Mouse (Mus musculus): Measurements from ENCODE around the gene Olfr836.
"Not testable (repeated sequence)": the region's sequence is repeated elsewhere in the genome, so short reads cannot be mapped to it uniquely, and the experiment has no call there.

Gene Olfr836

DNA sequence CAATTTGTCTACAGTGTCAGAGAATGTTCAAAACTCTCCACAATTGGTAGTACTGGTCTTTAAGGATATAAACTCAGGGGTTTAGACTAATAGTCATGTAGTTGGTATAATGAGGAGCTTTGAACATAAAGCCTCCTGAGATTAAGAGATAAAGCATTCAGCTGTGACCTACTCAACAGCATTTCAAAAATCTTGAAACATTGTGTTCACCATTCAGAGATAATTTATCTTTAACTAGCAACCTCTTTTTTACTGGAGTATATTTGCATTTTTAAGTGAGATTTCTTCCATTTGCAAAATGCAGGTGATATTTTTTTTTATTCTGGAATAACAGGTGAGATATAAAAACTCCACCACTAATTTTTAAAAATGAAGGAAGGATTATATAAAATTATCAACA is at the start of gene Olfr836:
TSS of gene Olfr836 (plus strand) at position 301 of the 400 bp plus-strand sequence.
- DNase-seq (ENCODE audit: low spot score in 2 of 2) = no peak

DNA sequence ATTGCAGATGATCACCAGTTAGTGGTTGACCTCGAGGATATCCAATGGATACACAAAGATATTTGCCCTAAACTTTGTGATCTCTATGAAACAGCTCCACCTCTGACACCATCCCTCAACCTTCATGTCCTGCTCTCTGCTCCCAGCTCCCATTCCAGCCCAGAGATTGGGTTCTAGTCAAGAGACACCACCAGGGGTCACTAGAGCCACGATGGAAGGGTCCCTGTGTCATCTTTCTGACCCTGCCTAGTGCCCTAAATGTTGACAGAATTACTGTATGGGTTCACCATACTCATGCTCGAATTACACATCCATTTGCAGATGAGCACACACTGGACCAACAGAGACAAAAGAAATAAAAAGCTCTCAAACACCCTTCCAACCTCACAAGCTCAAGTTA is 35.2 kb upstream of the Olfr836 start:
- DNase-seq (ENCODE audit: low spot score in 2 of 2) = no peak

DNA sequence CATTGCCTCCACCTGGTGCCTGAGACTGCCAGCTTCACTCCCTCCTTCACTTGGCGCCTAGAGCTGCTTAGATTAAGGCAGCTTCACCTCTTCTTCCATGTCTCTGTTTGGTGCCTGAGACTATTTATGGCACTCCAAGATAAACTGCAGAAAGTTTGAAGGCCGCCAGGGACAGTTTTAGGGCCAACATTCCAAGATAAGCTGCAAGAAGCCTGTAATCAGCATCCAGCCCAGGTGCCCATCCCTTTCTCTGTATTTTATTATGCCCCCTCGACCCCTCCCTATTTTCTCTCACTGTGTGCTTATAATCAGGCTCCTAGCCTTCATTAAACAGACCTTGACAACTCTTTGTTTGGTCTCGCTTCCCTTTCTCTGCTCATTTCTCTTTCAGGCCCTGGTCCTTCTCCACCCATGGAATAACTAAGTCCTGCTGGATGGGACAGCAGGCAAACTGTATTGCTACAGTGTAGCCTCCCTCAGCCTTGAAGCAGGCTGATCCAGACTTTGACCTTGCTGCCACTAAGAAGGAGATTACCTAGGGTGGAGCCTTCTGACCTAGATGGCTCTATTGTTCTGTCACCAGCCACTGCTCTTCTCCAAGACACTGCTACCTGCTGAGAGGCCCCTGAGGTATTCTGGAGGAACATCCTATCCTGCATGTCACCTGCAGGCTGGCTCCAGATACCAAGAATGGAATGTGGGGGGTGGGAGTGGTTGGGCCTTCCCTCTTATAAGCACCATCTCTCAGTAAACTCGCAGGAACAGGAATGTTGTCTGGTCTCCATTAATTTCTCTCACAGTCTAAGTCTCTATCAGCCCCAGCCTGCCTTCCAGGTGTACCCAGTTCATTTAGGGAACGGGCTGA is 27.1 kb upstream of the Olfr836 start:
- DNase-seq (ENCODE audit: low spot score in 2 of 2) = not testable (repeated sequence)

DNA sequence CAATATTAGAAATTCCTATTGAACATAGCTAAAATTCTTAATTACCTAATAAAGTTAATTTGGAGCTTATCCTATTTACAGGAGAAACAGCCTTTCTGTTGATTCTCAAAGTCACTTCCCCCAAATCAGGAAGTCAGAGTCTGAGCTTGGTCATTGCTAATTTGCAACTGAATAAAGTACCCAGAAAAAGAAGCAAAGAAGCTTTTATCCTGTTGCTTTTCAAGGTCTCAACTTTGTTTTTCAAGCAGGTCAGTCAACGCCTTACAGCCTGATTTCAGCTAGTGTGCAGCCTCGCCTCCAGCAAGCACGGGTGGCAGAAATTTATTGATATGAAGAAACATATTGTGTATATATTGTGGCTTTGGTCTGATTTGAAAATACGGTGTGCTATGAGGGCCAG is 22.9 kb upstream of the Olfr836 start:
- DNase-seq (ENCODE audit: low spot score in 2 of 2) = no peak

DNA sequence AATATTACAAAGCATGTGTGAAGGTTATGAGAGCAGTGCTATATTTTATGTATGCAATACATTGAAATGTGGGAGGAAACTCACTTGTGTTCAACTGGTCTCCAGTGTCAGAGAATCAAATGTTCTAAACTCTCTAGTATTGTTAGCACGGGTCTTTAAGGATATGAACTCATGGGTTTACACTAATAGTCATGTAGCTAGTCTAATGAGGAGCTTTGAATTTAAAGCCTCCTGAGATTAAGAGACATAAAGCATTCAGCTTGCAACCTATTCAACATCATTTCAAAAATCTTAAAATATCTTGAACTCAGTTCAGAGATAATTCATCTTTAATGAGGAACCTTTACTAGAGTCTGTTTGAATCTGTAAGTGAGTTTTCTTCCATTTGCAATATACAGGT is 15.8 kb downstream of the Olfr836 start, which contains the start of gene Olfr837:
TSS of gene Olfr837 (plus strand) at position 301 of the 400 bp plus-strand sequence.
- DNase-seq (ENCODE audit: low spot score in 2 of 2) = no peak

Measured in spleen, postnatal 14 days (tissue).